Mouse (Mus musculus): ENCODE data around the gene Morn2. TPM values are rescaled to one million over a fixed set of nuclear protein-coding genes. Genes with fewer than 3 reads are reported as not detected.

Morn2 gene
- total RNA-seq (2014; fragmentation: Nextera tagmentation) (32.8 and 34.3 TPM in 2 replicates), total RNA-seq (2017) (20.8 and 24.0 TPM in 2 replicates), polyA plus RNA-seq (2012) (3.3 and 3.5 TPM in 2 replicates)

- TF ChIP-seq POLR2AphosphoS5 (IDR thresholded peaks at IDR 0.05; ENCODE audit: insufficient replicate concordance, low read depth, low read length) (no peak), GATA1 (IDR thresholded peaks at IDR 0.05; ENCODE audit: borderline replicate concordance, low read length) (no peak), TAL1 (conservative IDR thresholded peaks at IDR 0.05; ENCODE audit: low read depth, low read length) (no peak), CTCF (IDR thresholded peaks at IDR 0.05; ENCODE audit: low read depth, low read length) (no peak), GATA2 (IDR thresholded peaks at IDR 0.05; ENCODE audit: borderline replicate concordance, low read depth, low read length) (no peak)
- peak; percentile 95 for DNase-seq (ENCODE audit: low spot score)
- Histone ChIP-seq H3K9me3 (replicated peaks) (no peaks in the 10 kb centered on the region), H3K4me3 (ENCODE audit: low read depth, low read length) (peak within 1 kb of the TSS; percentile 98), H3K4me1 (ENCODE audit: insufficient read depth, low read depth, low read length) (peaks cover 22% of the 10 kb centered on the region), H3K27me3 (ENCODE audit: insufficient read depth, low read length) (no peaks in the 10 kb centered on the region), H3K36me3 (replicated peaks) (no peaks in the 10 kb centered on the region)
- peak; percentile 99 for ATAC-seq (ENCODE audit: extremely low read depth, insufficient number of reproducible peaks, low FRiP score, poor library complexity, severe bottlenecking)
Observed at GRCm38 (mm10) chr17:80290074-80290657, at the start of gene Morn2, which contains the start of gene Dhx57. Gene Morn2, plus strand, starts transcription at chr17:80290203. Gene Dhx57, minus strand, starts transcription at chr17:80290476.

GRCm38 (mm10) chr17:80241594-80241993 is 48.4 kb upstream of the Morn2 start:
- Histone ChIP-seq H3K36me3 (replicated peaks) (peaks cover 73% of the 10 kb centered on the region), H3K4me3 (ENCODE audit: low read depth, low read length) (no peak overlapping the region), H3K27me3 (ENCODE audit: insufficient read depth, low read length) (no peaks in the 10 kb centered on the region), H3K4me1 (ENCODE audit: insufficient read depth, low read depth, low read length) (peaks cover 23% of the 10 kb centered on the region), H3K9me3 (replicated peaks) (no peaks in the 10 kb centered on the region)
- ATAC-seq (ENCODE audit: extremely low read depth, insufficient number of reproducible peaks, low FRiP score, poor library complexity, severe bottlenecking): no peak
- TF ChIP-seq CTCF (IDR thresholded peaks at IDR 0.05; ENCODE audit: low read depth, low read length) (no peak), GATA2 (IDR thresholded peaks at IDR 0.05; ENCODE audit: borderline replicate concordance, low read depth, low read length) (no peak), TAL1 (conservative IDR thresholded peaks at IDR 0.05; ENCODE audit: low read depth, low read length) (no peak), POLR2AphosphoS5 (IDR thresholded peaks at IDR 0.05; ENCODE audit: insufficient replicate concordance, low read depth, low read length) (no peak), GATA1 (IDR thresholded peaks at IDR 0.05; ENCODE audit: borderline replicate concordance, low read length) (no peak)
- no peak for DNase-seq (ENCODE audit: low spot score)

GRCm38 (mm10) chr17:80243116-80243515 is 46.9 kb upstream of the Morn2 start:
- Histone ChIP-seq H3K9me3 (replicated peaks) (no peaks in the 10 kb centered on the region), H3K36me3 (replicated peaks) (peaks cover 84% of the 10 kb centered on the region), H3K4me1 (ENCODE audit: insufficient read depth, low read depth, low read length) (peaks cover 17% of the 10 kb centered on the region), H3K27me3 (ENCODE audit: insufficient read depth, low read length) (no peaks in the 10 kb centered on the region), H3K4me3 (ENCODE audit: low read depth, low read length) (no peak overlapping the region)
- TF ChIP-seq TAL1 (conservative IDR thresholded peaks at IDR 0.05; ENCODE audit: low read depth, low read length) (no peak), GATA1 (IDR thresholded peaks at IDR 0.05; ENCODE audit: borderline replicate concordance, low read length) (no peak)
- DNase-seq (ENCODE audit: low spot score) (no peak), ATAC-seq (ENCODE audit: extremely low read depth, insufficient number of reproducible peaks, low FRiP score, poor library complexity, severe bottlenecking) (no peak)

DNA sequence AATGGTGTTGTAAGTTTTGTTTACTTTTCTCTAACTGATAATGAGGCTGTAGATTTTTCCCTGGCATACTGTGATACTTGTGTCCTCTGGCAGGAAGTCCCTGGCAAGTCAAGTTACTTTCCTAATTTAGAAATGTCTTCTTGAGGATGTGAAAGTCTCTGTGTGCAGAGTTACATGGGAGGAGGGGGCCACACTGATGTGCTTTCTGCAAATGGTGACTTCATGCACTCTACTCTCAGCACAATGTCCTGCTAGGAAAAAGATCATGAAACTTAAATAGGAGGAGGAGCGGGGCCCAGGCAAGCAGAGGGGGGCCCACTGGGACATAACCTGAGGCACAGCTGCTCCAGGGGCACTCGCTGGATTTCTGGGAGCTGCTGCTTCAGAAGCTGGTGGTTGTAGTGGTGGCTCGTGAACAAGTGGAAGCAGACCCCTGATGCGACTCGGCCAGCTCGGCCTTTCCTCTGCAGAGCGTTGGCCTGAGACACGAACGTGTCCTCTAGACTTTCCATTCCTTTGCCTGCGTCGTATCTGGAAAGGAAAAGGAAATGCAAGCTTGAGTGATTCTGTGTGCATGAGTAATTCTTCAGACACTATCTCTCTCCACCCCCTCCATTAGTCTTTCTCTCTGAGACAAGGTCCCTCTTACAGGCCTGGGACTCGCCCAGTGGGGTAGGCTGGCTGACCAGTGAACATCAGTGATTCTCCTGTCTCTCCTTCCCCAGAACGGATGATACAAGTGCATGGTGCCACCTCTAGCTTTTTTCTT is 37.1 kb upstream of the Morn2 start:
- ATAC-seq (ENCODE audit: extremely low read depth, insufficient number of reproducible peaks, low FRiP score, poor library complexity, severe bottlenecking) (no peak), DNase-seq (ENCODE audit: low spot score) (no peak)
- TF ChIP-seq CTCF (IDR thresholded peaks at IDR 0.05; ENCODE audit: low read depth, low read length) (no peak), GATA2 (IDR thresholded peaks at IDR 0.05; ENCODE audit: borderline replicate concordance, low read depth, low read length) (no peak), GATA1 (IDR thresholded peaks at IDR 0.05; ENCODE audit: borderline replicate concordance, low read length) (no peak), POLR2AphosphoS5 (IDR thresholded peaks at IDR 0.05; ENCODE audit: insufficient replicate concordance, low read depth, low read length) (no peak), TAL1 (conservative IDR thresholded peaks at IDR 0.05; ENCODE audit: low read depth, low read length) (no peak)
- peaks cover 3% of the 10 kb centered on the region; the same call in 1 of the 2 replicates for H3K4me1 ChIP-seq (ENCODE audit: insufficient read depth, low read depth, low read length)
- no peaks in the 10 kb centered on the region; the same call in 1 of the 2 replicates for H3K9me3 ChIP-seq (replicated peaks)
- H3K4me3 ChIP-seq (ENCODE audit: low read depth, low read length): no peak overlapping the region
- H3K27me3 ChIP-seq (ENCODE audit: insufficient read depth, low read length): no peaks in the 10 kb centered on the region
- H3K36me3 ChIP-seq (replicated peaks): peaks cover 88% of the 10 kb centered on the region

GRCm38 (mm10) chr17:80254421-80254820 is 35.6 kb upstream of the Morn2 start:
- DNase-seq (ENCODE audit: low spot score) (no peak), ATAC-seq (ENCODE audit: extremely low read depth, insufficient number of reproducible peaks, low FRiP score, poor library complexity, severe bottlenecking) (no peak)
- Histone ChIP-seq H3K36me3 (replicated peaks) (peaks cover 91% of the 10 kb centered on the region), H3K4me1 (ENCODE audit: insufficient read depth, low read depth, low read length) (peaks cover 3% of the 10 kb centered on the region; the same call in 1 of the 2 replicates), H3K9me3 (replicated peaks) (no peaks in the 10 kb centered on the region; the same call in 1 of the 2 replicates), H3K27me3 (ENCODE audit: insufficient read depth, low read length) (no peaks in the 10 kb centered on the region), H3K4me3 (ENCODE audit: low read depth, low read length) (no peak overlapping the region)
- TF ChIP-seq TAL1 (conservative IDR thresholded peaks at IDR 0.05; ENCODE audit: low read depth, low read length): no peak
- no peak for TF ChIP-seq CTCF (IDR thresholded peaks at IDR 0.05; ENCODE audit: low read depth, low read length)
- TF ChIP-seq POLR2AphosphoS5 (IDR thresholded peaks at IDR 0.05; ENCODE audit: insufficient replicate concordance, low read depth, low read length): no peak

DNA sequence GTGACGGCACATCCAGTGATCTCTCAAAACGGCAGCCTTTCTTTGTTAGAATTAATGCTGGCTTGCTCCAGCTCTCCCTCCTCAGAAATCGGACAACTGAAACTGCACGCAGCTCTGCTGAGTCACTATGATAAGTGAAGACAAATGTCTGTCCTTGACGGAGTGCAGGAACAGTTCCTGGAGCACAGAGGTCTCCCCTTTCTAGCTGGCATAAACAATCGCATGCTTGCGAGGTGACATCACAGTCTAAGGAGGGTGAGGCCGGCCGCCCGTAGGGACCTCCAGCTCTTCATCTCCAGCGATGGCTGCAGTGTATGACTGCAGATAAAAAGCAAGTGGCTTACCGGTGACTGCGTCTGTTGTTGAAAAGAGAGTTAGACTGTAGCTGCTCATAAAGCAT is 34.8 kb upstream of the Morn2 start:
- H3K4me1 ChIP-seq (ENCODE audit: insufficient read depth, low read depth, low read length): peaks cover 3% of the 10 kb centered on the region; the same call in 1 of the 2 replicates
- H3K36me3 ChIP-seq (replicated peaks): peaks cover 89% of the 10 kb centered on the region
- peak; percentile 49 for ATAC-seq (ENCODE audit: extremely low read depth, insufficient number of reproducible peaks, low FRiP score, poor library complexity, severe bottlenecking)
- no peak overlapping the region for H3K4me3 ChIP-seq (ENCODE audit: low read depth, low read length)
- no peak for DNase-seq (ENCODE audit: low spot score)
- no peaks in the 10 kb centered on the region; the same call in 1 of the 2 replicates for H3K9me3 ChIP-seq (replicated peaks)
- no peaks in the 10 kb centered on the region for H3K27me3 ChIP-seq (ENCODE audit: insufficient read depth, low read length)
- TF ChIP-seq TAL1 (conservative IDR thresholded peaks at IDR 0.05; ENCODE audit: low read depth, low read length): no peak
- no peak for TF ChIP-seq POLR2AphosphoS5 (IDR thresholded peaks at IDR 0.05; ENCODE audit: insufficient replicate concordance, low read depth, low read length)
- TF ChIP-seq GATA2 (IDR thresholded peaks at IDR 0.05; ENCODE audit: borderline replicate concordance, low read depth, low read length): no peak
- TF ChIP-seq CTCF (IDR thresholded peaks at IDR 0.05; ENCODE audit: low read depth, low read length): no peak
- no peak for TF ChIP-seq GATA1 (IDR thresholded peaks at IDR 0.05; ENCODE audit: borderline replicate concordance, low read length)
